Mouse (Mus musculus): ENCODE results near the gene Krtap10-10. TPM values are rescaled to one million over a fixed set of nuclear protein-coding genes. Genes with fewer than 3 reads are reported as not detected.

The Krtap10-10 gene
- total RNA-seq, 2 experiments from 2014 or later, result not detected

GRCm38 (mm10) chr10:77886007-77886747, 50.4 kb downstream of the Krtap10-10 start:
- TF ChIP-seq CTCF (IDR thresholded peaks at IDR 0.05), result peak; percentile 9; the same call in 1 of the 2 replicates
- DNase-seq, result no peak
- no peak overlapping the region for H3K27ac ChIP-seq
- intact Hi-C loops (cut with DNase I), result loop anchor here (10.0 kb wide), 1 partner anchor 371 kb away; the partner anchor contains the start of gene Fam207a
- H3K4me3 ChIP-seq, result no peak overlapping the region

Other genes starting within 250 kb of the Krtap10-10 start
- 10 to 100 TPM; 43.5 to 44.5 TPM for gene Sumo3, start 229.8 kb upstream of the Krtap10-10 start, total RNA-seq (2021)
- 1 to 10 TPM; 8.4 to 8.6 TPM for gene Gm49325, start 229.8 kb upstream of the Krtap10-10 start, total RNA-seq (2021)
- 10 to 100 TPM; 95.4 to 100.0 TPM for gene Ube2g2, start 213.7 kb upstream of the Krtap10-10 start, total RNA-seq (2021)
- not detected for gene Tspear, start 149.4 kb upstream of the Krtap10-10 start, total RNA-seq (2021)
- not detected for gene Gm19402, start 145.2 kb upstream of the Krtap10-10 start, total RNA-seq (2021)
- gene Gm9508, start 138.7 kb upstream of the Krtap10-10 start, total RNA-seq (2021), result not detected
- not detected for gene Gm10272, start 129.3 kb upstream of the Krtap10-10 start, total RNA-seq (2021)
- gene Gm10024, start 124.5 kb upstream of the Krtap10-10 start, total RNA-seq (2021), result not detected
- gene Gm10142, start 120.1 kb upstream of the Krtap10-10 start, total RNA-seq (2021), result not detected
- not detected for gene Krtap12-1, start 115.3 kb upstream of the Krtap10-10 start, total RNA-seq (2021)
- not detected for gene Gm10100, start 109.5 kb upstream of the Krtap10-10 start, total RNA-seq (2021)
- not detected for gene Gm18596, start 93.3 kb upstream of the Krtap10-10 start, total RNA-seq (2021)
- not detected for gene Gm9736, start 84.6 kb upstream of the Krtap10-10 start, total RNA-seq (2021)
- gene Gm3233, start 76.3 kb upstream of the Krtap10-10 start, total RNA-seq (2021), result not detected
- not detected for gene Gm3238, start 64.6 kb upstream of the Krtap10-10 start, total RNA-seq (2021)
- gene Gm7138, start 59.0 kb upstream of the Krtap10-10 start, total RNA-seq (2021), result not detected
- gene Gm3250, start 53.4 kb upstream of the Krtap10-10 start, total RNA-seq (2021), result not detected
- gene Gm7137, start 47.7 kb upstream of the Krtap10-10 start, total RNA-seq (2021), result not detected
- gene Gm9639, start 40.9 kb upstream of the Krtap10-10 start, total RNA-seq (2021), result not detected
- gene Gm19668, start 36.8 kb upstream of the Krtap10-10 start, total RNA-seq (2021), result not detected
- gene Gm9507, start 24.1 kb upstream of the Krtap10-10 start, total RNA-seq (2021), result not detected
- not detected for gene Gm2696, start 21.3 kb upstream of the Krtap10-10 start, total RNA-seq (2021)
- not detected for gene Krtap10-4, start 8.9 kb upstream of the Krtap10-10 start, total RNA-seq (2021)
- gene Gm36176, start 10.9 kb downstream of the Krtap10-10 start, total RNA-seq (2021), result not detected
- gene Gm10318, start 16.9 kb downstream of the Krtap10-10 start, total RNA-seq (2021), result not detected
- gene Gm3285, start 26.0 kb downstream of the Krtap10-10 start, total RNA-seq (2021), result not detected
- under 1 TPM; 0.13 to 0.14 TPM for gene Lrrc3, start 66.6 kb downstream of the Krtap10-10 start, total RNA-seq (2021)
- gene Trpm2, start 134.6 kb downstream of the Krtap10-10 start, total RNA-seq (2021), result under 1 TPM in 1 of 2 experiments, not detected in 1; 0.33 TPM
- gene 1810043G02Rik, start 142.6 kb downstream of the Krtap10-10 start, total RNA-seq (2021), result 1 to 10 TPM; 3.8 to 4.3 TPM
- 1 to 10 TPM; 6.0 to 6.5 TPM for gene Pfkl, start 174.1 kb downstream of the Krtap10-10 start, total RNA-seq (2021)
- gene Dnmt3l, start 206.0 kb downstream of the Krtap10-10 start, total RNA-seq (2021), result not detected
- gene Aire, start 207.7 kb downstream of the Krtap10-10 start, total RNA-seq (2021), result not detected
- 1 to 10 TPM; 1.3 to 1.8 TPM for gene Icosl, start 233.4 kb downstream of the Krtap10-10 start, total RNA-seq (2021)